Mouse (Mus musculus): ENCODE data around the gene Sparc. TPM values are rescaled to one million over a fixed set of nuclear protein-coding genes. Genes with fewer than 3 reads are reported as not detected.

Gene Sparc
- polyA plus RNA-seq, 1 experiment: 344 TPM

DNA sequence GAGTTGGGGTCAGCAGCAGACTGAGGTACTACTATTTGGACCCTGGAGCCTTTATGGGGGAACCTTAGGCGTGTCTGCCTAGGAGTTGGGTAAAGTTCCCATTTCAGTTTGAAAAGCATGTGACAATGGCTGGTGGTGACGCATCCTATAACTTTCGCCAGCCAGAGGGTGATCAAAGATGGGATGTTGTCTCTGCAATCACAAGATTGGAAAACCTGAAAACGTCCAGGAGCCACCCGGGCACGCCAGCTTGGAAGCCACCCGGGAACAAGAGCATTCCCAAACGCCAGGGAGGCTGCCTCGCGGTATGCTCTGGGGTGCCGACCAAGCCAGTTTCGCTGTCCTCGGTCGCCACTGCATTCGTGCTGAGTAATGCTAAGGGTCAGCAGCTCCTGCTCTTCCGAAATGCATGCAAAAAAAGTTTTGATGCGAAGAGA lies 45.6 kb upstream of the Sparc start:
- H3K27ac ChIP-seq (ENCODE audit: insufficient read depth, low read length): peak overlapping the region; percentile 97
- H3K4me3 ChIP-seq (ENCODE audit: low read depth, low read length): peak overlapping the region; percentile 77
- TF ChIP-seq CTCF (IDR thresholded peaks at IDR 0.05; ENCODE audit: low read depth, low read length) (no peak), EP300 (IDR thresholded peaks at IDR 0.05; ENCODE audit: insufficient read depth, low read depth, low read length) (no peak), POLR2A (IDR thresholded peaks at IDR 0.05; ENCODE audit: insufficient read depth, low read length) (no peak)
- no peaks in the 10 kb centered on the region for H3K27me3 ChIP-seq (ENCODE audit: control insufficient read depth, insufficient read depth, low read length, poor library complexity, severe bottlenecking)
- H3K36me3 ChIP-seq (ENCODE audit: control insufficient read depth, insufficient read depth, low read length, poor library complexity, severe bottlenecking): peaks cover 20% of the 10 kb centered on the region
- no peaks in the 10 kb centered on the region for H3K9me3 ChIP-seq (replicated peaks; ENCODE audit: control insufficient read depth, insufficient read depth, low read length, poor library complexity, severe bottlenecking)
- peak overlapping the region; percentile 89 for H3K9ac ChIP-seq (ENCODE audit: low read depth, poor library complexity, severe bottlenecking)
- H3K4me1 ChIP-seq (ENCODE audit: control insufficient read depth, insufficient read depth, low read length): no peaks in the 10 kb centered on the region

DNA sequence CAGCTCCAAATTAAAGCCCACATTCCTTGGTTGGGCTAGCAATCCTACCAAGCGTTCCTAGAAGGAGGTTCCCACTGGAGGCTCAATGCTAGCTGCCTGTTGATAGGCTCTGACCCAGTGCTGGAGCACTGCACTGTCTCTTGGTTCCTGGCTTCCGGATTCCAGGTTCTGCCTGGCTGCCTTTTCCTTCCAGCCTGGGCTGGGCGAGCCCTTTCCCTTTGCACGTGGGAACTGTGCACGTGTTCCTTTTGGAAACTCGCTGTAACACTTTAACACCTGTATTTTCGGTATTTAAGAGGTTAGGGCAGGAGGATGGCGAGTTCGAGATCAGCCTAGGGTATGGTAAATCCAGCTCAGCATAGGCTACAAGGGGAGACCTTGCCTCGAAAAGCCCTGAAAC lies 45.0 kb upstream of the Sparc start:
- no peaks in the 10 kb centered on the region for H3K4me1 ChIP-seq (ENCODE audit: control insufficient read depth, insufficient read depth, low read length)
- TF ChIP-seq EP300 (IDR thresholded peaks at IDR 0.05; ENCODE audit: insufficient read depth, low read depth, low read length): no peak
- no peak for TF ChIP-seq CTCF (IDR thresholded peaks at IDR 0.05; ENCODE audit: low read depth, low read length)
- TF ChIP-seq POLR2A (IDR thresholded peaks at IDR 0.05; ENCODE audit: insufficient read depth, low read length): no peak
- H3K27me3 ChIP-seq (ENCODE audit: control insufficient read depth, insufficient read depth, low read length, poor library complexity, severe bottlenecking): no peaks in the 10 kb centered on the region
- H3K27ac ChIP-seq (ENCODE audit: insufficient read depth, low read length): peak overlapping the region; percentile 97
- no peaks in the 10 kb centered on the region for H3K9me3 ChIP-seq (replicated peaks; ENCODE audit: control insufficient read depth, insufficient read depth, low read length, poor library complexity, severe bottlenecking)
- H3K4me3 ChIP-seq (ENCODE audit: low read depth, low read length): peak overlapping the region; percentile 77
- peaks cover 14% of the 10 kb centered on the region for H3K36me3 ChIP-seq (ENCODE audit: control insufficient read depth, insufficient read depth, low read length, poor library complexity, severe bottlenecking)
- H3K9ac ChIP-seq (ENCODE audit: low read depth, poor library complexity, severe bottlenecking): peak overlapping the region; percentile 89

DNA sequence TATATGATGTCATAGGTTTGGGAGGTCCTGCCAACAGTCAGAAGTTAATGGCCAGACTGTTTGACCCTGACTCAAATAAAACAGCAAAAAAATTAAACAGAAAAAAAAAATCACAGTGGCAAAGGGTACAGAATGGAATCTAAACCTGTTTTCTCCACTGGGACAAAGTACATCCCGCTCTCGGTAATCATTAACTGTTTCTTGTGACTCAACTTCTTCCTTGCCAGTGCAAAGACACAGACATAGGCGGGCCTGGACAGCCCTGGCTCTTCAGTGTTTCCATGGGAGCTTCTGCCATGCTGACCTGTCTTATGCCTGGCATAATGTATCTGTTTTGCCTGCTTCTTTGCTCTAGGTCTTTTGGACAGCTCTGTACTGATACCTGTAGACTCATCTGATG lies 42.2 kb upstream of the Sparc start:
- H3K4me3 ChIP-seq (ENCODE audit: low read depth, low read length): no peak overlapping the region

DNA sequence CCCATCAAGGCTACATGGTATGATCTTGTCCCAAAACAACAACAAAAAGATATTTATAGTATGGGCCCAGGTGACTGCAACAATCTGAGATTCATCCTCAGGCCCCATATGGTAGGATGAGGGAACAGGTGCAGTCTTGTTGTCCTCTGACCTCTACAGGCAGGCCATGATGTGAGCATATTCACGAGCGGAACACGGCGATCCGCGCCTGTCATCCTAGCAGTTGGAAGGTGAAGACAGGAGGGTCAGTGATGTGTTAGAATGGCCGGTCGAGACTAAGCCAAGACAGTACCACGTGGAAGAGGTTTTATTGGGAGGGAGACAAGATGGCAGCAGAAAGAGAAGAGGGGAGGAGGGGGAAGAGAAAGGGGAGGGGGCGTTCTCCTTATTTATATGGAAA lies 41.7 kb upstream of the Sparc start:
- Histone ChIP-seq H3K4me1 (ENCODE audit: control insufficient read depth, insufficient read depth, low read length) (no peaks in the 10 kb centered on the region), H3K9ac (ENCODE audit: low read depth, poor library complexity, severe bottlenecking) (no peak overlapping the region), H3K27me3 (ENCODE audit: control insufficient read depth, insufficient read depth, low read length, poor library complexity, severe bottlenecking) (no peaks in the 10 kb centered on the region), H3K9me3 (replicated peaks; ENCODE audit: control insufficient read depth, insufficient read depth, low read length, poor library complexity, severe bottlenecking) (no peaks in the 10 kb centered on the region), H3K4me3 (ENCODE audit: low read depth, low read length) (no peak overlapping the region), H3K36me3 (ENCODE audit: control insufficient read depth, insufficient read depth, low read length, poor library complexity, severe bottlenecking) (no peaks in the 10 kb centered on the region), H3K27ac (ENCODE audit: insufficient read depth, low read length) (no peak overlapping the region)
- TF ChIP-seq EP300 (IDR thresholded peaks at IDR 0.05; ENCODE audit: insufficient read depth, low read depth, low read length) (no peak), POLR2A (IDR thresholded peaks at IDR 0.05; ENCODE audit: insufficient read depth, low read length) (no peak), CTCF (IDR thresholded peaks at IDR 0.05; ENCODE audit: low read depth, low read length) (no peak)

More for the DNA sequence above, 42.2 kb upstream of the Sparc start:
- no peaks in the 10 kb centered on the region for H3K9me3 ChIP-seq (replicated peaks; ENCODE audit: control insufficient read depth, insufficient read depth, low read length, poor library complexity, severe bottlenecking)
- H3K4me1 ChIP-seq (ENCODE audit: control insufficient read depth, insufficient read depth, low read length): no peaks in the 10 kb centered on the region
- TF ChIP-seq POLR2A (IDR thresholded peaks at IDR 0.05; ENCODE audit: insufficient read depth, low read length) (no peak), EP300 (IDR thresholded peaks at IDR 0.05; ENCODE audit: insufficient read depth, low read depth, low read length) (no peak), CTCF (IDR thresholded peaks at IDR 0.05; ENCODE audit: low read depth, low read length) (no peak)
- no peak overlapping the region for H3K27ac ChIP-seq (ENCODE audit: insufficient read depth, low read length)
- no peak overlapping the region for H3K9ac ChIP-seq (ENCODE audit: low read depth, poor library complexity, severe bottlenecking)
- H3K36me3 ChIP-seq (ENCODE audit: control insufficient read depth, insufficient read depth, low read length, poor library complexity, severe bottlenecking): no peaks in the 10 kb centered on the region
- H3K27me3 ChIP-seq (ENCODE audit: control insufficient read depth, insufficient read depth, low read length, poor library complexity, severe bottlenecking): no peaks in the 10 kb centered on the region

DNA sequence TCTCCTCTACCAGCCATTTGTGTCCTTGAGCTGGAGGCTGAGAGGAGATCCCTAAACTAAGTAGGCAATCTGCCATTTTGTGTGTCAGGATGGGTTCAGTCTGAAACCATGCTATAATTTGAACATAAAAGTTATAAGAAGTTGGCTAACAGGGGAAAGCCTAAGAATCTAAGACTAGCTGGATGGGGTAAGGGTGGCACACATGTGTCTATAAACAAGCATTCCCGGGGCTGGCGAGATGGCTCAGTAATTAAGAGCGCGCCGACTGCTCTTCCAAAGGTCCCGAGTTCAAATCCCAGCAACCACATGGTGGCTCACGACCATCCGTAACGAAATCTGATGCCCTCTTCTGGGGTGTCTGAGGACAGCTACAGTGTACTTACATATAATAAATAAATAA lies 39.2 kb upstream of the Sparc start:
- H3K36me3 ChIP-seq (ENCODE audit: control insufficient read depth, insufficient read depth, low read length, poor library complexity, severe bottlenecking): no peaks in the 10 kb centered on the region
- H3K9me3 ChIP-seq (replicated peaks; ENCODE audit: control insufficient read depth, insufficient read depth, low read length, poor library complexity, severe bottlenecking): no peaks in the 10 kb centered on the region
- H3K4me1 ChIP-seq (ENCODE audit: control insufficient read depth, insufficient read depth, low read length): no peaks in the 10 kb centered on the region
- H3K27me3 ChIP-seq (ENCODE audit: control insufficient read depth, insufficient read depth, low read length, poor library complexity, severe bottlenecking): no peaks in the 10 kb centered on the region
- TF ChIP-seq EP300 (IDR thresholded peaks at IDR 0.05; ENCODE audit: insufficient read depth, low read depth, low read length) (no peak), POLR2A (IDR thresholded peaks at IDR 0.05; ENCODE audit: insufficient read depth, low read length) (no peak), CTCF (IDR thresholded peaks at IDR 0.05; ENCODE audit: low read depth, low read length) (no peak)
- H3K4me3 ChIP-seq (ENCODE audit: low read depth, low read length): no peak overlapping the region
- peak overlapping the region; percentile 75 for H3K27ac ChIP-seq (ENCODE audit: insufficient read depth, low read length)
- H3K9ac ChIP-seq (ENCODE audit: low read depth, poor library complexity, severe bottlenecking): peak overlapping the region; percentile 14; the same call in 1 of the 2 replicates

DNA sequence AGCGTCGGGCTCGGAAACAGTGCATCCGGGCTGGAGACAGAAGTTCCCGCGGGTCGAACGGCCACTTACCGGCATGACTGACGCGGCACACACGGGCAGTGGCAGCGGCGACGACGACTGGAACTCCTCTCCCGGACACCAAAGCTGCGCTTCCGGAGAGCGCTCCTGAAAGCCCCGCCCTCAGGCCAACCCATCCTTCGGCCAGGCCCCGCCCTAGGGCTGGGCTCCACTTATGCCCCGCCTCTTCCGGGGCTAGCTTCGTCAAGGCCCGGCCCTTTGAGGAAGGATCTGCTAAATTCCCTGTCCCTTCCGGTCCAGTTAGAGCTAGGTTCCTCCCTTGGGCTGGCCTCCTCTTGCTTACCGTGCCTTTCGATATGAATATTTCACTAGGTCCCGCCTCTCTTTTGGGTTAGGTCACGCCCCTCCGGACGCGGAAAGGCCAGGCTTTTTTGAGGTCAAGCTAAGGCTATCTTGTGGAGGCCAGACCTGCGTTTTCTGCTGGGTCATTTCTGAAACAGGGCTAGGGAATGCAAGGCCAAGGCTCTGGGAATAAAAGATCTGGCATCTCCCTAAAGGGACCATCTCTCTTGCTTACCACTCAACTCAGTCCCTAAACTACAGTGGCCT lies 38.1 kb upstream of the Sparc start, which contains the start of gene Atox1:
Gene Atox1, minus strand, starts transcription at position 221 of the 627 bp plus-strand sequence.
- H3K27me3 ChIP-seq (ENCODE audit: control insufficient read depth, insufficient read depth, low read length, poor library complexity, severe bottlenecking): no peaks in the 10 kb centered on the region
- no peaks in the 10 kb centered on the region for H3K9me3 ChIP-seq (replicated peaks; ENCODE audit: control insufficient read depth, insufficient read depth, low read length, poor library complexity, severe bottlenecking)
- H3K9ac ChIP-seq (ENCODE audit: low read depth, poor library complexity, severe bottlenecking): peak within 1 kb of the TSS; percentile 63
- TF ChIP-seq POLR2A (IDR thresholded peaks at IDR 0.05; ENCODE audit: insufficient read depth, low read length): peak; percentile 88
- TF ChIP-seq EP300 (IDR thresholded peaks at IDR 0.05; ENCODE audit: insufficient read depth, low read depth, low read length): no peak
- no peak for TF ChIP-seq CTCF (IDR thresholded peaks at IDR 0.05; ENCODE audit: low read depth, low read length)
- peak within 1 kb of the TSS; percentile 75 for H3K27ac ChIP-seq (ENCODE audit: insufficient read depth, low read length)
- H3K4me3 ChIP-seq (ENCODE audit: low read depth, low read length): peak within 1 kb of the TSS; percentile 94
- H3K36me3 ChIP-seq (ENCODE audit: control insufficient read depth, insufficient read depth, low read length, poor library complexity, severe bottlenecking): no peaks in the 10 kb centered on the region
- no peaks in the 10 kb centered on the region for H3K4me1 ChIP-seq (ENCODE audit: control insufficient read depth, insufficient read depth, low read length)
